Mouse (Mus musculus) heart, postnatal 0 days (tissue): ENCODE measurements at regions not wholly inside any gene's neighbourhood (a gene's known extent, or its start where the extent isn't known, plus 50 kb on each side); places are given as distances from the start of the nearest gene placed in this dataset.

Experiments
- ATAC-seq: fragments of 200-750 bp; cut with Nextera tagmentation; 2 replicates; pipeline ENCODE4 v1.8.0; 2017; ENCODE audit warnings: low read depth, moderate number of reproducible peaks, moderate library complexity; ENCODE audit not compliant: insufficient read depth
- DNase-seq: peaks from one replicate; pipeline ENCODE4 v3.0.0-alpha.2; 2016; ENCODE audit warnings: low spot score
- H3K27ac ChIP-seq: fragments of 300-500 bp; sonication (generic); 2 replicates; pipeline ENCODE4 v1.5.1; 2014; ENCODE audit warnings: low read depth, mild to moderate bottlenecking
- H3K27me3 ChIP-seq: fragments of 300-500 bp; sonication (generic); 2 replicates; pipeline ENCODE4 v1.6.1; 2014; ENCODE audit warnings: low read length, mixed read lengths; ENCODE audit not compliant: control insufficient read depth, insufficient read depth
- H3K36me3 ChIP-seq: fragments of 300-500 bp; sonication (generic); replicated peaks from 2 replicates; pipeline ENCODE4 v1.6.1; 2014; ENCODE audit warnings: low read length, mixed read lengths; ENCODE audit not compliant: control insufficient read depth, insufficient read depth
- H3K4me1 ChIP-seq: fragments of 300-500 bp; sonication (generic); 2 replicates; pipeline ENCODE4 v1.6.1; 2014; ENCODE audit warnings: antibody characterized with exemption; ENCODE audit not compliant: control insufficient read depth, insufficient read depth
- H3K4me2 ChIP-seq: fragments of 300-500 bp; sonication (generic); 2 replicates; pipeline ENCODE4 v1.6.1; 2014; ENCODE audit warnings: low read depth, mild to moderate bottlenecking, low read length, moderate library complexity
- H3K4me3 ChIP-seq: fragments of 300-500 bp; sonication (generic); 2 replicates; pipeline ENCODE4 v1.5.1; 2014; ENCODE audit warnings: low read depth, low read length
- H3K9ac ChIP-seq: fragments of 300-500 bp; sonication (generic); replicated peaks from 2 replicates; pipeline ENCODE4 v1.6.1; 2014; ENCODE audit warnings: low read depth, low read length, mixed read lengths
- H3K9me3 ChIP-seq: fragments of 300-500 bp; sonication (generic); replicated peaks from 2 replicates; pipeline ENCODE4 v1.6.1; 2016; ENCODE audit warnings: low read length; ENCODE audit not compliant: control insufficient read depth
- CTCF ChIP-seq: IDR thresholded peaks from 2 replicates; pipeline ENCODE4 v1.5.1; 2016; ENCODE audit warnings: antibody characterized with exemption, control low read depth, low read depth
- EP300 ChIP-seq: IDR thresholded peaks from 2 replicates; pipeline ENCODE4 v1.6.1; 2016; ENCODE audit warnings: antibody characterized with exemption, low read depth
- WGBS: fragments of 180-500 bp; shearing (Covaris S2); extraction: QIAGEN DNeasy Blood & Tissue Kit; methylation state at CpG from one replicate; pipeline ENCODE4 v1.1.7; 2014; 5-methylcytosine and 5-hydroxymethylcytosine counted together

- no peak overlapping the region for H3K9ac ChIP-seq
- TF ChIP-seq CTCF (no peak), EP300 (no peak)
- 70% methylated on average over 3 of the region's 3 CpGs for WGBS
- H3K27ac ChIP-seq, result no peak overlapping the region
- ATAC-seq (no peak), DNase-seq (no peak)
- H3K36me3 ChIP-seq, result no peaks in the 10 kb centered on the region
- H3K9me3 ChIP-seq, result no peaks in the 10 kb centered on the region
- H3K27me3 ChIP-seq, result no peaks in the 10 kb centered on the region
- no peak overlapping the region for H3K4me2 ChIP-seq
- H3K4me1 ChIP-seq, result no peaks in the 10 kb centered on the region
- H3K4me3 ChIP-seq, result no peak overlapping the region
Observed at GRCm38 (mm10) chr10:14267641-14268040, 277.8 kb downstream of the Adgrg6 start.

- no peak for TF ChIP-seq EP300
- ATAC-seq (no peak), DNase-seq (no peak)
- WGBS, result 73% methylated on average over 8 of the region's 8 CpGs
- H3K27ac ChIP-seq, result no peak overlapping the region
- no peaks in the 10 kb centered on the region for H3K9me3 ChIP-seq
- no peak overlapping the region for H3K9ac ChIP-seq
- H3K4me3 ChIP-seq, result no peak overlapping the region
- H3K4me2 ChIP-seq, result no peak overlapping the region
- no peaks in the 10 kb centered on the region for H3K36me3 ChIP-seq
- H3K27me3 ChIP-seq, result no peaks in the 10 kb centered on the region
- H3K4me1 ChIP-seq, result no peaks in the 10 kb centered on the region
Observed at GRCm38 (mm10) chr10:14239670-14240069, 273.8 kb downstream of the Hivep2 start.

GRCm38 (mm10) chr10:14234896-14235604, 269.2 kb downstream of the Hivep2 start:
- Histone ChIP-seq H3K27ac (no peak overlapping the region), H3K9ac (no peak overlapping the region), H3K4me3 (no peak overlapping the region), H3K27me3 (no peaks in the 10 kb centered on the region), H3K4me1 (no peaks in the 10 kb centered on the region), H3K4me2 (no peak overlapping the region), H3K9me3 (no peaks in the 10 kb centered on the region), H3K36me3 (no peaks in the 10 kb centered on the region)
- no peak for TF ChIP-seq EP300
- no peak for TF ChIP-seq CTCF
- no peak for DNase-seq
- ATAC-seq, result no peak
- 42% methylated on average over 10 of the region's 10 CpGs for WGBS

- ATAC-seq, result no peak
- TF ChIP-seq EP300, result no peak
- no peak for TF ChIP-seq CTCF
Observed at GRCm38 (mm10) chr10:14234005-14234602, 268.2 kb downstream of the Hivep2 start.

GRCm38 (mm10) chr10:14233335-14233734, 267.5 kb downstream of the Hivep2 start:
- Histone ChIP-seq H3K9ac (no peak overlapping the region), H3K27me3 (no peaks in the 10 kb centered on the region), H3K36me3 (no peaks in the 10 kb centered on the region), H3K9me3 (no peaks in the 10 kb centered on the region), H3K27ac (no peak overlapping the region), H3K4me3 (no peak overlapping the region), H3K4me2 (no peak overlapping the region), H3K4me1 (no peaks in the 10 kb centered on the region)
- TF ChIP-seq CTCF (no peak), EP300 (no peak)
- 71% methylated on average over 3 of the region's 3 CpGs for WGBS
- no peak for DNase-seq
- ATAC-seq, result no peak

More at GRCm38 (mm10) chr10:14234005-14234602, 268.2 kb downstream of the Hivep2 start:
- Histone ChIP-seq H3K9me3 (no peaks in the 10 kb centered on the region), H3K36me3 (no peaks in the 10 kb centered on the region), H3K27me3 (no peaks in the 10 kb centered on the region), H3K4me2 (no peak overlapping the region), H3K4me3 (no peak overlapping the region), H3K4me1 (no peaks in the 10 kb centered on the region), H3K27ac (no peak overlapping the region), H3K9ac (no peak overlapping the region)
- DNase-seq, result no peak
- WGBS, result 61% methylated on average over 5 of the region's 5 CpGs

- DNase-seq, result no peak
- Histone ChIP-seq H3K27ac (no peak overlapping the region), H3K4me3 (no peak overlapping the region), H3K36me3 (no peaks in the 10 kb centered on the region), H3K9ac (no peak overlapping the region), H3K27me3 (no peaks in the 10 kb centered on the region), H3K4me2 (no peak overlapping the region), H3K4me1 (no peaks in the 10 kb centered on the region), H3K9me3 (no peaks in the 10 kb centered on the region)
- no peak for TF ChIP-seq EP300
- no peak for ATAC-seq
- 67% methylated on average over 1 of the region's 1 CpGs for WGBS
Observed at GRCm38 (mm10) chr10:14231464-14231863, 265.6 kb downstream of the Hivep2 start.
